Mouse (Mus musculus): ENCODE data around the gene Coq4. TPM values are rescaled to one million over a fixed set of nuclear protein-coding genes. Genes with fewer than 3 reads are reported as not detected.

Gene Coq4
- polyA plus RNA-seq, 1 experiment from 2014 or later = 35.9 TPM

- H3K27ac ChIP-seq (ENCODE audit: low read length) = no peak overlapping the region
- H3K4me2 ChIP-seq (ENCODE audit: low read length) = no peak overlapping the region
- no peaks in the 10 kb centered on the region for H3K27me3 ChIP-seq (replicated peaks; ENCODE audit: control insufficient read depth, insufficient read depth, low read length)
- no peaks in the 10 kb centered on the region for H3K9me3 ChIP-seq (ENCODE audit: control insufficient read depth, low read length)
- 65% methylated on average over 4 of the region's 4 CpGs for WGBS
- peaks cover 18% of the 10 kb centered on the region for H3K4me1 ChIP-seq (replicated peaks; ENCODE audit: control insufficient read depth, insufficient read depth, low read length)
- ATAC-seq = no peak
- H3K4me3 ChIP-seq (replicated peaks; ENCODE audit: low read length) = no peak overlapping the region
- no peak overlapping the region for H3K9ac ChIP-seq (replicated peaks; ENCODE audit: low read depth, low read length)
- H3K36me3 ChIP-seq (ENCODE audit: control insufficient read depth, insufficient read depth) = peaks cover 37% of the 10 kb centered on the region
Observed at GRCm38 (mm10) chr2:29784290-29784689, 3.0 kb upstream of the Coq4 start.

GRCm38 (mm10) chr2:29787937-29788681 is 816 bp downstream of the Coq4 start, which contains the start of gene Trub2:
Gene Trub2 (minus strand): TSS chr2:29788502.
- peak; percentile 93 for ATAC-seq
- Histone ChIP-seq H3K36me3 (ENCODE audit: control insufficient read depth, insufficient read depth) (peaks cover 15% of the 10 kb centered on the region), H3K4me2 (ENCODE audit: low read length) (peak within 1 kb of the TSS; percentile 92), H3K9me3 (ENCODE audit: control insufficient read depth, low read length) (no peaks in the 10 kb centered on the region), H3K4me3 (replicated peaks; ENCODE audit: low read length) (peak within 1 kb of the TSS; percentile 77), H3K27ac (ENCODE audit: low read length) (peak within 1 kb of the TSS; percentile 79), H3K9ac (replicated peaks; ENCODE audit: low read depth, low read length) (peak within 1 kb of the TSS; percentile 84), H3K4me1 (replicated peaks; ENCODE audit: control insufficient read depth, insufficient read depth, low read length) (peaks cover 18% of the 10 kb centered on the region), H3K27me3 (replicated peaks; ENCODE audit: control insufficient read depth, insufficient read depth, low read length) (no peaks in the 10 kb centered on the region)
- WGBS = under 1% methylated on average over 45 of the region's 45 CpGs

DNA sequence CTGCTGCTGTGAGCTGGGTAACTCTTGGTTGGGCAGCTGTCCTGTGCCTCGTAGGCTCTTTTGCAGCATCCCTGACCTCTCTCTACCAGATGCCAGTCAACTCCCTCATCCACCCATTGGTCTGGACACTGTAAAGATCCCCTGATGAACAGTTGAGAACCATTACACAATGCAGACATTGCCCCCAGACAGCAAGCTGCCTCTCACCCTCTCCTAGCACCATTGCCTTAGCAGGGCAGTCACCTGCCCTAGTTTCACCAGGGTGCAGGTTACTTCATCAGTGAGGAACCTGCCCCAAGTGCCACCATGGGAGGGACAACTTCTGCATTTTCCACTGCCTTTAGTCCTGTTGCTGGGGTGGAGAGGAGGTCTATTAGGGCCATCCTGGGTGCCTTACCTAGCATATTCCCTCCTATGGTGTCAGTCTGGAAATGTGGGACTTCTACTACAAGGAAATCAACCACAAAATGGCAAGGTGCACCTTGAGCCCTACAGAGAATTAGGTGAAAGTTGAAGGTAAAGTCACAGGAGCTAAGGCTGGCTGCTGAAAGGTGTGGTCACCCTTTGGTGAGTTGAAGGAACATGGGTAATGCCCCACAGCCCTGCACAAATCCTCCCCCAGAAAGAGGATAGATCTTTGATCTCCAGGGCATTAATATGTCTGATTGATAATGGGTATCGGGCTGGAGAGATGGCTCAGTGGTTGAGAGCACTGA is 5.6 kb downstream of the Coq4 start:
- Histone ChIP-seq H3K4me1 (replicated peaks; ENCODE audit: control insufficient read depth, insufficient read depth, low read length) (peaks cover 8% of the 10 kb centered on the region), H3K36me3 (ENCODE audit: control insufficient read depth, insufficient read depth) (peaks cover 8% of the 10 kb centered on the region), H3K4me2 (ENCODE audit: low read length) (no peak overlapping the region), H3K27ac (ENCODE audit: low read length) (no peak overlapping the region), H3K9ac (replicated peaks; ENCODE audit: low read depth, low read length) (no peak overlapping the region), H3K4me3 (replicated peaks; ENCODE audit: low read length) (no peak overlapping the region), H3K27me3 (replicated peaks; ENCODE audit: control insufficient read depth, insufficient read depth, low read length) (no peaks in the 10 kb centered on the region), H3K9me3 (ENCODE audit: control insufficient read depth, low read length) (no peaks in the 10 kb centered on the region)
- WGBS = 96% methylated on average over 2 of the region's 2 CpGs
- no peak for ATAC-seq

GRCm38 (mm10) chr2:29802075-29802826 is 15.0 kb downstream of the Coq4 start, which contains the start of gene Slc27a4:
Gene Slc27a4 (plus strand): TSS chr2:29802634.
- ATAC-seq = peak; percentile 100

GRCm38 (mm10) chr2:29802827-29803201 is 15.5 kb downstream of the Coq4 start:
- H3K27ac ChIP-seq (ENCODE audit: low read length) = peak overlapping the region; percentile 92
- peak overlapping the region; percentile 80 for H3K4me3 ChIP-seq (replicated peaks; ENCODE audit: low read length)
- peak overlapping the region; percentile 71 for H3K4me2 ChIP-seq (ENCODE audit: low read length)
- under 1% methylated on average over 35 of the region's 39 CpGs for WGBS
- H3K4me1 ChIP-seq (replicated peaks; ENCODE audit: control insufficient read depth, insufficient read depth, low read length) = peaks cover 15% of the 10 kb centered on the region
- no peaks in the 10 kb centered on the region for H3K9me3 ChIP-seq (ENCODE audit: control insufficient read depth, low read length)
- H3K36me3 ChIP-seq (ENCODE audit: control insufficient read depth, insufficient read depth) = peaks cover 17% of the 10 kb centered on the region; the same call in 1 of the 2 replicates
- peak; percentile 84 for ATAC-seq
- H3K27me3 ChIP-seq (replicated peaks; ENCODE audit: control insufficient read depth, insufficient read depth, low read length) = no peaks in the 10 kb centered on the region
- H3K9ac ChIP-seq (replicated peaks; ENCODE audit: low read depth, low read length) = peak overlapping the region; percentile 90

More at GRCm38 (mm10) chr2:29802075-29802826, 15.0 kb downstream of the Coq4 start, which contains the start of gene Slc27a4:
- peak within 1 kb of the TSS; percentile 80 for H3K4me3 ChIP-seq (replicated peaks; ENCODE audit: low read length)
- H3K27me3 ChIP-seq (replicated peaks; ENCODE audit: control insufficient read depth, insufficient read depth, low read length) = no peaks in the 10 kb centered on the region
- peak within 1 kb of the TSS; percentile 71 for H3K4me2 ChIP-seq (ENCODE audit: low read length)
- H3K9ac ChIP-seq (replicated peaks; ENCODE audit: low read depth, low read length) = peak within 1 kb of the TSS; percentile 90
- WGBS = 5% methylated on average over 27 of the region's 28 CpGs
- peaks cover 16% of the 10 kb centered on the region; the same call in 1 of the 2 replicates for H3K36me3 ChIP-seq (ENCODE audit: control insufficient read depth, insufficient read depth)
- no peaks in the 10 kb centered on the region for H3K9me3 ChIP-seq (ENCODE audit: control insufficient read depth, low read length)
- peak within 1 kb of the TSS; percentile 92 for H3K27ac ChIP-seq (ENCODE audit: low read length)
- peaks cover 15% of the 10 kb centered on the region for H3K4me1 ChIP-seq (replicated peaks; ENCODE audit: control insufficient read depth, insufficient read depth, low read length)

- Histone ChIP-seq H3K4me1 (replicated peaks; ENCODE audit: control insufficient read depth, insufficient read depth, low read length) (peaks cover 15% of the 10 kb centered on the region), H3K9ac (replicated peaks; ENCODE audit: low read depth, low read length) (peak overlapping the region; percentile 90), H3K27ac (ENCODE audit: low read length) (peak overlapping the region; percentile 92), H3K9me3 (ENCODE audit: control insufficient read depth, low read length) (no peaks in the 10 kb centered on the region), H3K27me3 (replicated peaks; ENCODE audit: control insufficient read depth, insufficient read depth, low read length) (no peaks in the 10 kb centered on the region), H3K36me3 (ENCODE audit: control insufficient read depth, insufficient read depth) (peaks cover 22% of the 10 kb centered on the region), H3K4me3 (replicated peaks; ENCODE audit: low read length) (peak overlapping the region; percentile 80), H3K4me2 (ENCODE audit: low read length) (peak overlapping the region; percentile 71)
- no peak for ATAC-seq
- 19% methylated on average over 6 of the region's 6 CpGs for WGBS
Observed at GRCm38 (mm10) chr2:29803400-29803831, 16.1 kb downstream of the Coq4 start.

DNA sequence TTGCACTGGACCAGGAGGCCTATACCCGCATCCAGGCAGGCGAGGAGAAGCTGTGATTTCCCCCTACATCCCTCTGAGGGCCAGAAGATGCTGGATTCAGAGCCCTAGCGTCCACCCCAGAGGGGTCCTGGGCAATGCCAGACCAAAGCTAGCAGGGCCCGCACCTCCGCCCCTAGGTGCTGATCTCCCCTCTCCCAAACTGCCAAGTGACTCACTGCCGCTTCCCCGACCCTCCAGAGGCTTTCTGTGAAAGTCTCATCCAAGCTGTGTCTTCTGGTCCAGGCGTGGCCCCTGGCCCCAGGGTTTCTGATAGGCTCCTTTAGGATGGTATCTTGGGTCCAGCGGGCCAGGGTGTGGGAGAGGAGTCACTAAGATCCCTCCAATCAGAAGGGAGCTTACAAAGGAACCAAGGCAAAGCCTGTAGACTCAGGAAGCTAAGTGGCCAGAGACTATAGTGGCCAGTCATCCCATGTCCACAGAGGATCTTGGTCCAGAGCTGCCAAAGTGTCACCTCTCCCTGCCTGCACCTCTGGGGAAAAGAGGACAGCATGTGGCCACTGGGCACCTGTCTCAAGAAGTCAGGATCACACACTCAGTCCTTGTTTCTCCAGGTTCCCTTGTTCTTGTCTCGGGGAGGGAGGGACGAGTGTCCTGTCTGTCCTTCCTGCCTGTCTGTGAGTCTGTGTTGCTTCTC is 28.5 kb downstream of the Coq4 start:
- no peak for ATAC-seq
- no peak overlapping the region for H3K4me3 ChIP-seq (replicated peaks; ENCODE audit: low read length)
- H3K9ac ChIP-seq (replicated peaks; ENCODE audit: low read depth, low read length) = no peak overlapping the region
- H3K27ac ChIP-seq (ENCODE audit: low read length) = no peak overlapping the region
- H3K27me3 ChIP-seq (replicated peaks; ENCODE audit: control insufficient read depth, insufficient read depth, low read length) = no peaks in the 10 kb centered on the region
- H3K36me3 ChIP-seq (ENCODE audit: control insufficient read depth, insufficient read depth) = peaks cover 31% of the 10 kb centered on the region
- WGBS = 81% methylated on average over 11 of the region's 11 CpGs
- H3K4me2 ChIP-seq (ENCODE audit: low read length) = no peak overlapping the region
- H3K9me3 ChIP-seq (ENCODE audit: control insufficient read depth, low read length) = no peaks in the 10 kb centered on the region
- H3K4me1 ChIP-seq (replicated peaks; ENCODE audit: control insufficient read depth, insufficient read depth, low read length) = peaks cover 10% of the 10 kb centered on the region

- no peak overlapping the region for H3K4me3 ChIP-seq (replicated peaks; ENCODE audit: low read length)
- H3K9me3 ChIP-seq (ENCODE audit: control insufficient read depth, low read length) = no peaks in the 10 kb centered on the region
- H3K36me3 ChIP-seq (ENCODE audit: control insufficient read depth, insufficient read depth) = peaks cover 17% of the 10 kb centered on the region
- peak overlapping the region; percentile 75 for H3K27ac ChIP-seq (ENCODE audit: low read length)
- H3K4me1 ChIP-seq (replicated peaks; ENCODE audit: control insufficient read depth, insufficient read depth, low read length) = peaks cover 13% of the 10 kb centered on the region
- ATAC-seq = peak; percentile 69
- no peak overlapping the region for H3K9ac ChIP-seq (replicated peaks; ENCODE audit: low read depth, low read length)
- 38% methylated on average over 8 of the region's 8 CpGs for WGBS
- H3K4me2 ChIP-seq (ENCODE audit: low read length) = peak overlapping the region; percentile 40
- no peaks in the 10 kb centered on the region for H3K27me3 ChIP-seq (replicated peaks; ENCODE audit: control insufficient read depth, insufficient read depth, low read length)
Observed at GRCm38 (mm10) chr2:29817426-29818232, 30.3 kb downstream of the Coq4 start.

Data from forebrain, embryonic 16.5 days (tissue).